Mouse (Mus musculus): ENCODE results near the gene Thbs3. TPM values are rescaled to one million over a fixed set of nuclear protein-coding genes. Genes with fewer than 3 reads are reported as not detected.
A peak's percentile ranks its signal among the peaks of the same experiment; 100 is the strongest.

The Thbs3 gene
- polyA plus RNA-seq, 1 experiment from 2014 or later = 29.0 TPM

DNA sequence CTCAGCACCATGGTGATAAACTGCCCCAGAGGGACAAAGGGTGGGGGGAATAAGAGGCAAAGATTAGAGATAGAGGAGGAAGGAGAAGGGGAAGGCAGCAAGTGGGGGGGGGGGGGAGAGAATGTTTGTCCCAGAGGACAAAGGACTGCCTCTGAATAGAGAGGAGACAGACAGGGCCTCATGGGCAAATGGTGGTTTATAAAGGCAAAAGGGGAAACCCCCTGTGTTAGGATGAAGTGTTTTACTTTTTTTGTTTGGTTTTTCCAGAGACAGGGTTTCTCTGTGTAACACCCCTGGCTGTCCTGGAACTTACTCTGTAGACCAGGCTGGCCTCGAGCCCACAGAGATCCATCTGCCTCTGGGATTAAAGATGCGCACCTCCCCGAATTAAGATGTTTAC, 45.2 kb downstream of the Thbs3 start:
- WGBS = 49% methylated on average over 3 of the region's 3 CpGs
- H3K4me2 ChIP-seq = no peak overlapping the region
- no peak overlapping the region for H3K4me3 ChIP-seq (replicated peaks)
- no peaks in the 10 kb centered on the region for H3K4me1 ChIP-seq
- no peak overlapping the region for H3K9ac ChIP-seq
- H3K27ac ChIP-seq = no peak overlapping the region
- H3K9me3 ChIP-seq = no peaks in the 10 kb centered on the region
- ATAC-seq (ENCODE audit: insufficient read depth, low FRiP score, low read depth) = no peak
- no peaks in the 10 kb centered on the region for H3K27me3 ChIP-seq (replicated peaks)
- H3K36me3 ChIP-seq = no peaks in the 10 kb centered on the region

DNA sequence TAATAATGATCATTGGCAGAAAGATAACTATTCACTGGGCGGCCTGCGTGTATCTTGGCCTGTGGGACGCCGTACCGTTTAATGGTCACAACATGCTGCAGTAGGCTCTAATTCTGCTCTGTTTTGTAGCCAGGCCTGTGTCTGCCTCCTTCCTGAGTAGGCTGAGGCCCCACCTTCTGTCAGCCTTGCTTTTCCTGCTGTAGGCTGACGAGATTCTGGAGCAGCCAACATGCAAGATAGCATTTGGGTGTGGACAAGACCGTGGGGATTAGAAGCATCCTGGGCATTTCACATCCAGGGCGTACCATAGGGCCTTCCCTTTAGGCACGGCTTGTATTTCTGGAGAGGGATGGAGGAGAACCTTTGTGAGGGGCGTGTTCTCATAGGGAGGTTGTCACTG, 47.4 kb downstream of the Thbs3 start:
- H3K4me2 ChIP-seq = no peak overlapping the region
- no peaks in the 10 kb centered on the region for H3K36me3 ChIP-seq
- H3K27me3 ChIP-seq (replicated peaks) = no peaks in the 10 kb centered on the region
- H3K4me1 ChIP-seq = peaks cover 9% of the 10 kb centered on the region; the same call in 1 of the 2 replicates
- ATAC-seq (ENCODE audit: insufficient read depth, low FRiP score, low read depth) = no peak
- no peak overlapping the region for H3K4me3 ChIP-seq (replicated peaks)
- no peak overlapping the region for H3K9ac ChIP-seq
- 61% methylated on average over 10 of the region's 10 CpGs for WGBS
- no peak overlapping the region for H3K27ac ChIP-seq
- H3K9me3 ChIP-seq = no peaks in the 10 kb centered on the region

DNA sequence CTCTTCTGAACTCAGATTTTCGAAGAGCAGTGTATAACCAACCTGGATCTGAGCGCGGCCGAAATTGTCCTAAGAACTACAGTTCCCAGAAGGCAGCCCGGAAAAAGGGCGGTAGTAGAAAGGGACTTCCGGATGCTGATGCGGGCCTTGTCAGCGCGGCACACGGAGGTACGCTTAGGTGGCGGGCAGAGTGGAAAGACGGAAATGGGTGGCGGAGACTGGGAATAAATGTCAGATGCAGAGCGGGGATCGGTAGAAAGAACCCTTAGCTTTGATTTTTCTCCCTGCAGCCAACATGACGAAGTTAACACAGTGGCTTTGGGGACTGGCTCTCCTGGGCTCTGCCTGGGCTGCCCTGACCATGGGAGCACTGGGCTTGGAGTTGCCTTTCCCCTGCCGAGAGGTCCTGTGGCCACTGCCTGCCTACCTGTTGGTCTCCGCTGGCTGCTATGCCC, 51.5 kb downstream of the Thbs3 start:
- Histone ChIP-seq H3K36me3 (no peaks in the 10 kb centered on the region), H3K27me3 (replicated peaks) (no peaks in the 10 kb centered on the region), H3K9me3 (no peaks in the 10 kb centered on the region), H3K4me1 (peaks cover 32% of the 10 kb centered on the region), H3K9ac (peak overlapping the region; percentile 95), H3K4me3 (replicated peaks) (peak overlapping the region; percentile 83), H3K27ac (peak overlapping the region; percentile 81), H3K4me2 (peak overlapping the region; percentile 91)
- under 1% methylated on average over 20 of the region's 20 CpGs for WGBS
- peak; percentile 86 for ATAC-seq (ENCODE audit: insufficient read depth, low FRiP score, low read depth)

DNA sequence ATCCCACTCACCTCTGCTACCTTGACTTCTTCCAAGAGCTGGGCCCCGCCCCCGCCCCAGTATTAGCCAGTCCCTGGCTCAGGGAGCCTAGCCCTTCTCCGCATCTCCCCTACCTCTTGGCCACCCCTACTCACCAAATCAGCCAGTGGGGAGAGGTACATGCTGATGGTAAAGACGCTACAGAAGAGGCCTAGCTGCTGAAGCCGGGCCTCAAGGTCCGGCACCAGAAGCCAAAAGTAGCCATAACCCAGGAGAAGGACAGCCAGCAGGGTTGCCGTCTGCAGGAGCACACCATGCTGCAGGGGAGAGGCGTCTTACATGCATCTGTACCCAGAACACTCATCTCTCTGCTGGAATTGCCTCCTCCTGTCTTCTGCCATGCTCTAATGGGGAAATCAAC, 53.9 kb downstream of the Thbs3 start:
- 0 out of 2 replicates have a peak overlapping the region, but pooled peaks have one; percentile 40 for H3K27ac ChIP-seq
- peak overlapping the region; percentile 72 for H3K4me2 ChIP-seq
- H3K27me3 ChIP-seq (replicated peaks) = no peaks in the 10 kb centered on the region
- 0 out of 2 replicates have a peak overlapping the region, but pooled peaks have one; percentile 8 for H3K4me3 ChIP-seq (replicated peaks)
- ATAC-seq (ENCODE audit: insufficient read depth, low FRiP score, low read depth) = no peak
- peaks cover 32% of the 10 kb centered on the region for H3K4me1 ChIP-seq
- H3K9ac ChIP-seq = no peak overlapping the region
- 74% methylated on average over 8 of the region's 8 CpGs for WGBS
- no peaks in the 10 kb centered on the region for H3K9me3 ChIP-seq
- peaks cover 9% of the 10 kb centered on the region; the same call in 1 of the 2 replicates for H3K36me3 ChIP-seq

DNA sequence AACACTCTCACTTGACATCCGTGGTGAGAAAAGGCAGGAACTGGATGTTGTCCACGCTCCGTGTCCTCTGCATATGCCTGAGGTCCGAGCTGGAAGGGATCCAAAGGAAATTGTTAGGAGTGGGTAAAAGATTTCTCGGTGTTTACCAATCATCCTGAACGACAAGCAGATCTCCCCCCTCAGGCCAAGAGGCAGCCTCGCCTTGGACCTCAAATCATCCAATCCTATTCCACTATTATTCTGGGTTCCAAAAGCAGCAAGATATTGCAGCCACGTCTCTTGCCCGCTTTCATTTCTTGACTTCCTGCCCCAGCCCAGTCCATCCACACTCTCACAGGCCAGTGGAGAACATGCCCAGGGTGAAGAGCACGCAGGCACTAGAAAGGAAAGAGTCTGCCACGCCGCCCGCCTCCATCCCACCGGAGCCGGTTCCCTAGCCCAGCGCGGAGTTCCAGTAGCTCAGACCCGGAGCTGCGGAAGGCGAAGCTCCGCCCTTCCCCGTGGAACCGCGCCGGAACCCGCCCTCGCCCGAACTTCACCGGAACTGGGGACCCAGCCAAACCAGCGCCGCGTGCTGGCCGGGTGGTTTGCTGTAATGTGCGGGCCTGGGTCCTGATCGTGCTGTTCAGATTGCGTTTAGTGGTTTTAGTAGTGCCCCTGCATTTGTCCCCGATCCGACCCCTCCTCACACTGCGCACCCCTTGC, 55.2 kb downstream of the Thbs3 start, which contains the start of gene Slc50a1:
Gene Slc50a1, minus strand, starts transcription at position 520 of the 705 bp plus-strand sequence.
- ATAC-seq (ENCODE audit: insufficient read depth, low FRiP score, low read depth) = peak; percentile 41; the same call in 1 of the 2 replicates
- Histone ChIP-seq H3K9me3 (no peaks in the 10 kb centered on the region), H3K4me2 (peak within 1 kb of the TSS; percentile 72), H3K4me1 (peaks cover 32% of the 10 kb centered on the region), H3K36me3 (peaks cover 13% of the 10 kb centered on the region; the same call in 1 of the 2 replicates), H3K27ac (peak within 1 kb of the TSS; percentile 90), H3K4me3 (replicated peaks) (peak within 1 kb of the TSS; percentile 61), H3K27me3 (replicated peaks) (no peaks in the 10 kb centered on the region), H3K9ac (peak within 1 kb of the TSS; percentile 59)
- WGBS = 2% methylated on average over 39 of the region's 39 CpGs

DNA sequence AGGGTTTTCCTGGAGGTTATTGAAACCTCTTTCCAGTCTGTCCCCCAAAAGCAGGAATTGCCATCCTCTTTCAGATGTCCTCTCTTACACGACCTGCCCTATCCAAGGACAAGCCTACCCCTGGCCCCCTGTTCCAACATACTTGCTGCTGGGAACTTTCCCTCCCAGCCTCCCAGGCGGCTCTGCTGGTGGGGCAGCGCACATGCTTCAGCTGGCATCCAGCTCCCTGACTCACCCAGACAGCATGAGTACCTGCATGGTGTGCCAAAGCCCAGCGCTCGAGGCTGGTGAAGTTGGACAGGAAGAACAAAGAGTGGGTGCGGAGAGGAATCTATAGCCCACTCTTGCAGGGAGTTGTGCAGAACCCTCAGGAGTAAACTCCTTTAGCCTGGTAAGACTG, 55.9 kb downstream of the Thbs3 start:
- ATAC-seq (ENCODE audit: insufficient read depth, low FRiP score, low read depth) = no peak
- Histone ChIP-seq H3K36me3 (peaks cover 15% of the 10 kb centered on the region; the same call in 1 of the 2 replicates), H3K27me3 (replicated peaks) (no peaks in the 10 kb centered on the region), H3K9ac (no peak overlapping the region), H3K27ac (peak overlapping the region; percentile 90), H3K4me3 (replicated peaks) (peak overlapping the region; percentile 61; the same call in 1 of the 2 replicates), H3K4me2 (peak overlapping the region; percentile 72), H3K9me3 (no peaks in the 10 kb centered on the region), H3K4me1 (peaks cover 31% of the 10 kb centered on the region)
- 61% methylated on average over 6 of the region's 6 CpGs for WGBS

DNA sequence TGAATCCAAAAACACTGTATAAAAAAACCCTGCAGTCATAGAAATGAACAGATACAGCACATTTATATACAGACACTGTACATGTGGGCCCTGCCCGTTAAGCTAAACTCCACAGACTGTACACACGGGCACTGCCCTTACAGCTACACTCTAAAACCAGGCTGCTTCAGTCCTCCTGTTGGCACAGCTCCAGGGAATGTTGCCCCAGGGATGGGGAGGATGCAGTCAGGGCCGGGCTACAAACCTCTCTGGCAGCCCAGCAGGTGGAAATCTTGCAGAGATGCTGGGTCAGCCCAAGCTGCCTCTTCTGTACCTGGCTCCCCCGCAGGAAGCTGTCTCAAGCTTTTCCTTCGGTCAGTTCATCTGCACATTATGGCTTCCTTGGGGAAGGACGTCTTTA, 56.8 kb downstream of the Thbs3 start:
- Histone ChIP-seq H3K4me3 (replicated peaks) (no peak overlapping the region), H3K36me3 (peaks cover 15% of the 10 kb centered on the region; the same call in 1 of the 2 replicates), H3K27me3 (replicated peaks) (no peaks in the 10 kb centered on the region), H3K9ac (no peak overlapping the region), H3K9me3 (no peaks in the 10 kb centered on the region), H3K4me1 (peaks cover 27% of the 10 kb centered on the region), H3K27ac (0 out of 2 replicates have a peak overlapping the region, but pooled peaks have one; percentile 4), H3K4me2 (no peak overlapping the region)
- WGBS = 65% methylated on average over 6 of the region's 6 CpGs
- no peak for ATAC-seq (ENCODE audit: insufficient read depth, low FRiP score, low read depth)

DNA sequence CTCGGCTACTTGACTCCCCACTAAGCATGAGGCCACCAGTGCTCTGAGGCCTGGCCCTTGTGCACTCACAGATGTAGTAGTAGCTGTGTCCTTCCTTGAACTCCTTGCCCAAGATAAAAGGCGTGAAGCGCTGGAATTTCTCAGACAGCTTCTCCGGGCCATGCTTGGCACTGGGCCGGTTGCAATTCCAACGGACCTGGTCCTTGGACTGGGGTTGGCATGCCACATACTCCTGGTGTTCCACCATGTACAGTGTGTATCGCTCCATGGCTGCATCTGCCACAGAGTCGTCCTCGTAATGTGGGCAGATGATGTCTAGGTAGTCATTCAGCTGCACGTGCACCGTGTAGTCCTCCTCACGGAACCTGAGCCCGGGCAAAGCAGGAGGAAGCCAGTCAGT, 61.1 kb downstream of the Thbs3 start:
- H3K9me3 ChIP-seq = no peaks in the 10 kb centered on the region
- 91% methylated on average over 13 of the region's 13 CpGs for WGBS
- H3K4me1 ChIP-seq = peaks cover 34% of the 10 kb centered on the region
- no peak overlapping the region for H3K4me2 ChIP-seq
- H3K9ac ChIP-seq = no peak overlapping the region
- H3K27ac ChIP-seq = no peak overlapping the region
- no peak overlapping the region for H3K4me3 ChIP-seq (replicated peaks)
- ATAC-seq (ENCODE audit: insufficient read depth, low FRiP score, low read depth) = no peak
- H3K27me3 ChIP-seq (replicated peaks) = no peaks in the 10 kb centered on the region
- H3K36me3 ChIP-seq = peaks cover 15% of the 10 kb centered on the region; the same call in 1 of the 2 replicates

MicroRNA genes within 50 kb of the gene (microRNA counts, 519-probe panel; counts per million panel counts)
- not detected for microRNA mmu-miR-92b

Small RNA genes within 50 kb of the gene (microRNA-seq; reads per million reads assigned to microRNA genes)
- 214 reads per million, percentile 60 among the genes with 10 or more reads in this experiment for gene Mir92b

Other genes starting within 250 kb of the Thbs3 start
- gene Rusc1, start 121.9 kb upstream of the Thbs3 start, polyA plus RNA-seq (2015; fragmentation: Nextera tagmentation; extraction: Ambion mirVana) = 20.3 and 21.0 TPM in 2 replicates
- gene Gm43738, start 114.1 kb upstream of the Thbs3 start, polyA plus RNA-seq (2015; fragmentation: Nextera tagmentation; extraction: Ambion mirVana) = not detected in 2 replicates
- 324 and 331 TPM in 2 replicates for gene Fdps, start 113.2 kb upstream of the Thbs3 start, polyA plus RNA-seq (2015; fragmentation: Nextera tagmentation; extraction: Ambion mirVana)
- gene Pklr, start 79.0 kb upstream of the Thbs3 start, polyA plus RNA-seq (2015; fragmentation: Nextera tagmentation; extraction: Ambion mirVana) = 16.4 and 19.9 TPM in 2 replicates
- 2.4 and 2.6 TPM in 2 replicates for gene Hcn3, start 55.0 kb upstream of the Thbs3 start, polyA plus RNA-seq (2015; fragmentation: Nextera tagmentation; extraction: Ambion mirVana)
- gene Clk2, start 50.4 kb upstream of the Thbs3 start, polyA plus RNA-seq (2015; fragmentation: Nextera tagmentation; extraction: Ambion mirVana) = 26.3 and 26.7 TPM in 2 replicates
- gene Scamp3, start 37.7 kb upstream of the Thbs3 start, polyA plus RNA-seq (2015; fragmentation: Nextera tagmentation; extraction: Ambion mirVana) = 103 and 106 TPM in 2 replicates
- gene Fam189b, start 32.0 kb upstream of the Thbs3 start, polyA plus RNA-seq (2015; fragmentation: Nextera tagmentation; extraction: Ambion mirVana) = 21.1 and 22.1 TPM in 2 replicates
- 40.1 and 41.2 TPM in 2 replicates for gene Gba, start 12.3 kb upstream of the Thbs3 start, polyA plus RNA-seq (2015; fragmentation: Nextera tagmentation; extraction: Ambion mirVana)
- 197 and 199 TPM in 2 replicates for gene Mtx1, start 11.9 kb downstream of the Thbs3 start, polyA plus RNA-seq (2015; fragmentation: Nextera tagmentation; extraction: Ambion mirVana)
- gene Muc1, start 13.9 kb downstream of the Thbs3 start, polyA plus RNA-seq (2015; fragmentation: Nextera tagmentation; extraction: Ambion mirVana) = 64.2 and 89.1 TPM in 2 replicates
- gene Krtcap2, start 30.8 kb downstream of the Thbs3 start, polyA plus RNA-seq (2015; fragmentation: Nextera tagmentation; extraction: Ambion mirVana) = 374 and 406 TPM in 2 replicates
- 4.6 and 5.9 TPM in 2 replicates for gene Trim46, start 31.1 kb downstream of the Thbs3 start, polyA plus RNA-seq (2015; fragmentation: Nextera tagmentation; extraction: Ambion mirVana)
- gene Dpm3, start 44.2 kb downstream of the Thbs3 start, polyA plus RNA-seq (2015; fragmentation: Nextera tagmentation; extraction: Ambion mirVana) = 129 and 132 TPM in 2 replicates
- 74.4 and 75.3 TPM in 2 replicates for gene Slc50a1, start 55.4 kb downstream of the Thbs3 start, polyA plus RNA-seq (2015; fragmentation: Nextera tagmentation; extraction: Ambion mirVana)
- gene Efna1, start 66.0 kb downstream of the Thbs3 start, polyA plus RNA-seq (2015; fragmentation: Nextera tagmentation; extraction: Ambion mirVana) = 41.4 and 46.1 TPM in 2 replicates
- 9.5 and 9.6 TPM in 2 replicates for gene Efna3, start 107.8 kb downstream of the Thbs3 start, polyA plus RNA-seq (2015; fragmentation: Nextera tagmentation; extraction: Ambion mirVana)
- 17.9 and 19.4 TPM in 2 replicates for gene Efna4, start 122.8 kb downstream of the Thbs3 start, polyA plus RNA-seq (2015; fragmentation: Nextera tagmentation; extraction: Ambion mirVana)
- gene Adam15, start 134.8 kb downstream of the Thbs3 start, polyA plus RNA-seq (2015; fragmentation: Nextera tagmentation; extraction: Ambion mirVana) = 44.7 and 53.2 TPM in 2 replicates
- gene Dcst2, start 146.8 kb downstream of the Thbs3 start, polyA plus RNA-seq (2015; fragmentation: Nextera tagmentation; extraction: Ambion mirVana) = 0.30 and 0.67 TPM in 2 replicates
- 0.30 and 0.52 TPM in 2 replicates for gene Dcst1, start 150.1 kb downstream of the Thbs3 start, polyA plus RNA-seq (2015; fragmentation: Nextera tagmentation; extraction: Ambion mirVana)
- 7.8 and 7.9 TPM in 2 replicates for gene Zbtb7b, start 179.6 kb downstream of the Thbs3 start, polyA plus RNA-seq (2015; fragmentation: Nextera tagmentation; extraction: Ambion mirVana)
- not detected in 2 replicates for gene Lenep, start 187.6 kb downstream of the Thbs3 start, polyA plus RNA-seq (2015; fragmentation: Nextera tagmentation; extraction: Ambion mirVana)
- gene Flad1, start 196.7 kb downstream of the Thbs3 start, polyA plus RNA-seq (2015; fragmentation: Nextera tagmentation; extraction: Ambion mirVana) = 23.6 and 29.4 TPM in 2 replicates
- gene Cks1b, start 203.2 kb downstream of the Thbs3 start, polyA plus RNA-seq (2015; fragmentation: Nextera tagmentation; extraction: Ambion mirVana) = 409 and 450 TPM in 2 replicates
- gene Shc1, start 203.3 kb downstream of the Thbs3 start, polyA plus RNA-seq (2015; fragmentation: Nextera tagmentation; extraction: Ambion mirVana) = 84.6 and 103 TPM in 2 replicates
- 35.1 and 37.1 TPM in 2 replicates for gene Pygo2, start 215.0 kb downstream of the Thbs3 start, polyA plus RNA-seq (2015; fragmentation: Nextera tagmentation; extraction: Ambion mirVana)
- gene Pbxip1, start 221.5 kb downstream of the Thbs3 start, polyA plus RNA-seq (2015; fragmentation: Nextera tagmentation; extraction: Ambion mirVana) = 39.9 and 40.1 TPM in 2 replicates
- gene Pmvk, start 239.4 kb downstream of the Thbs3 start, polyA plus RNA-seq (2015; fragmentation: Nextera tagmentation; extraction: Ambion mirVana) = 55.3 and 60.1 TPM in 2 replicates